Mouse (Mus musculus) kidney, adult 2 months (tissue): ENCODE measurements around the gene Ifitm1. TPM values are rescaled to one million over a fixed set of nuclear protein-coding genes. Genes with fewer than 3 reads are reported as not detected.
"Not testable (repeated sequence)": the region's sequence is repeated elsewhere in the genome, so short reads cannot be mapped to it uniquely, and the experiment has no call there.

Source experiments
- DNase-seq: peaks from one replicate; pipeline ENCODE4 v3.0.0; 2021
- H3K27ac ChIP-seq: fragments of 200-500 bp; 2 replicates; pipeline ENCODE4 v1.5.1; 2012; ENCODE audit warnings: low read depth, low read length, control low read depth, inconsistent platforms; ENCODE audit not compliant: insufficient read depth
- H3K27me3 ChIP-seq: fragments of 200-500 bp; replicated peaks from 2 replicates; pipeline ENCODE4 v1.6.1; 2012; ENCODE audit warnings: mild to moderate bottlenecking, moderate library complexity, low read length, inconsistent platforms; ENCODE audit not compliant: control insufficient read depth, insufficient read depth
- H3K36me3 ChIP-seq: fragments of 200-500 bp; 2 replicates; pipeline ENCODE4 v1.6.1; 2012; ENCODE audit warnings: mild to moderate bottlenecking, moderate library complexity, low read length, inconsistent platforms; ENCODE audit not compliant: control insufficient read depth, insufficient read depth
- H3K4me1 ChIP-seq: fragments of 200-500 bp; 2 replicates; pipeline ENCODE4 v1.6.1; 2011; ENCODE audit warnings: low read length; ENCODE audit not compliant: control insufficient read depth, insufficient read depth
- H3K4me3 ChIP-seq: fragments of 200-500 bp; 2 replicates; pipeline ENCODE4 v1.5.1; 2011; ENCODE audit warnings: mild to moderate bottlenecking, low read depth, low read length, control low read depth; ENCODE audit not compliant: insufficient read depth
- CTCF ChIP-seq: fragments of 200-500 bp; conservative IDR thresholded peaks from 2 replicates; pipeline ENCODE4 v1.5.1; 2011; ENCODE audit warnings: low read depth, mild to moderate bottlenecking, control low read depth, low read length, moderate library complexity, mixed read lengths; ENCODE audit not compliant: insufficient read depth, insufficient read length
- POLR2A ChIP-seq: fragments of 200-500 bp; IDR thresholded peaks from one replicate; pipeline ENCODE4 v1.6.1; 2011; ENCODE audit warnings: low read depth, low read length, control low read depth
- WGBS: fragments of 180-500 bp; shearing (Covaris S2); methylation state at CpG from one replicate; pipeline ENCODE4 v1.1.7; 2018; 5-methylcytosine and 5-hydroxymethylcytosine counted together
- polyA plus RNA-seq: library from polyadenylated mRNA; depleted of rRNA; stranded (reverse); fragments of >200 nt; gene quantifications from 2 replicates; pipeline ENCODE4 v1.2.3, GENCODE M21; 2012

Ifitm1 gene
- polyA plus RNA-seq, 1 experiment, result 125 TPM

DNA sequence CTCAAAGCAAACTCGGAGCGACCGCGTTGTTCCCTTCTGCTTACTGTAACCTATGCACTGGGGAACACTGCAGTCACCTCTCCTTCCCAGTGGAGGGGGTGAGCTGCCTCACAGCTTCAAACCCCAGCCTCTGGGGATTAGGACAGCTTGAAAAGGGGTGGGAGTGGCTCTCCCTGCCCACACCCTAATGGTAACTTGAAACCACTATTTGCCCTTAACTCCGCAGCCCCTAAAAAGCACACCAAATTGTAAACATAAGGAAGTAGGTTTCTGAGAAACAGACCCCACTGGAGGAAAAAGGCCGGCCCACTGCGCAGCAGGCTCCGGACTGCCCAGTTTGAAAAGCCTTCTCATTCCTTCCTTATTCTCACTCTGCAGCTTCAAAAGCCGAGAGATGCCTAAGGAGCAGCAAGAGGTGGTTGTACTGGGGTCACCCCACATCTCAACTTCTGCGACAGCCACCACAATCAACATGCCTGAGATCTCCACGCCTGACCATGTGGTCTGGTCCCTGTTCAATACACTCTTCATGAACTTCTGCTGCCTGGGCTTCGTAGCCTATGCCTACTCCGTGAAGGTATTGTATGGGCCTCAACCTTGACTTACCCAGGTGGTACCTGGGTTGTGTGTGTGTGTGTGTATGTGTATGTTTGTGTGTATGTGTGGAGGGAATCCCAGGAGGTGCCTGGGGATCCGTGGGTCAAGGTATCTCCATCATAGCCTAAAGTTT is 1.0 kb downstream of the Ifitm1 start:
- Histone ChIP-seq H3K27me3 (no peaks in the 10 kb centered on the region), H3K36me3 (no peaks in the 10 kb centered on the region), H3K27ac (peak overlapping the region; percentile 35; the same call in 1 of the 2 replicates), H3K4me1 (no peaks in the 10 kb centered on the region), H3K4me3 (peak overlapping the region; percentile 34)
- no peak for DNase-seq
- WGBS, result 47% methylated on average over 14 of the region's 14 CpGs
- no peak for TF ChIP-seq CTCF
- no peak for TF ChIP-seq POLR2A

DNA sequence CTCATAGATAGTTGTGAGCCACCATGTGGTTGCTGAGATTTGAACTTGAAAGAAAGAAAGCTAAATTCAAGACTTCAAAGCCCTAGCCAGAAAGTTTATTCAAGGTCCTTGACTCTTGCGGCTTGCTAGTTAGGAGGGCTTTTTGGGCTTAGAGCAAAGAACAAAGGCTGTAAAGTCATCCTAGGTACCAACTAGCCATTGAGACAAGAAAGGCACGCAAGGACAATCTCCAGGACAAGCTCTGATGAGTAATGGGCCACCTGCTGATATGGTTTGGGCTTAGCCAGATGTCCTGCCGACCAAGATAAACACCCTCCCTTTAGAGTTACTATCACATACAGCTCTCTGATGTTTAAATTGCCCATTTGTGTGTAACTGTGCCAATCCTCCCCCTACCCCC is 1.7 kb downstream of the Ifitm1 start:
- H3K27me3 ChIP-seq, DNase-seq, H3K27ac ChIP-seq, H3K4me1 ChIP-seq, H3K36me3 ChIP-seq: not testable (repeated sequence)
- peak overlapping the region; percentile 13; the same call in 1 of the 2 replicates for H3K4me3 ChIP-seq
- 72% methylated on average over 3 of the region's 3 CpGs for WGBS

DNA sequence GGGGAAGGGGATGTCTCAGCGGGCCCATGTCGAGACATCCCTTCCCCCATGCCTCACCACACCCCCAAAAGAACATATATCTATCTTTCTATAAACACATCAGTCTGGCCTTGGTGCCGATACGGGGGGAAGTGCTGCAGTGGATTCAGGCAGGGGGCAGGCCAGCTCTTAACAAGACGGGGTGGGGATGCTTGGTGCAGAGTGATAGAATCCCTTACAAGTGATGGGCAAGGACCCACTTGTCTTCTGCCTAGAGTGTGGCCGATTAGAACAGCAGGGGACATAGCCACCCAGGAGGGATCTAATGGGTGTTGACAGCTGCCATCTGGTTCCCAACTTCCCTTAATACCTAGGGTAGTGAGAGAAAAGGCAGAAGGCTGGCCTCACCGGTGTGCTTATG is 3.9 kb downstream of the Ifitm1 start:
- peak overlapping the region; percentile 22 for H3K27ac ChIP-seq
- no peak for DNase-seq
- no peaks in the 10 kb centered on the region for H3K4me1 ChIP-seq
- no peaks in the 10 kb centered on the region for H3K27me3 ChIP-seq
- no peaks in the 10 kb centered on the region for H3K36me3 ChIP-seq
- 64% methylated on average over 7 of the region's 7 CpGs for WGBS
- TF ChIP-seq POLR2A, result no peak
- no peak for TF ChIP-seq CTCF
- H3K4me3 ChIP-seq, result no peak overlapping the region

DNA sequence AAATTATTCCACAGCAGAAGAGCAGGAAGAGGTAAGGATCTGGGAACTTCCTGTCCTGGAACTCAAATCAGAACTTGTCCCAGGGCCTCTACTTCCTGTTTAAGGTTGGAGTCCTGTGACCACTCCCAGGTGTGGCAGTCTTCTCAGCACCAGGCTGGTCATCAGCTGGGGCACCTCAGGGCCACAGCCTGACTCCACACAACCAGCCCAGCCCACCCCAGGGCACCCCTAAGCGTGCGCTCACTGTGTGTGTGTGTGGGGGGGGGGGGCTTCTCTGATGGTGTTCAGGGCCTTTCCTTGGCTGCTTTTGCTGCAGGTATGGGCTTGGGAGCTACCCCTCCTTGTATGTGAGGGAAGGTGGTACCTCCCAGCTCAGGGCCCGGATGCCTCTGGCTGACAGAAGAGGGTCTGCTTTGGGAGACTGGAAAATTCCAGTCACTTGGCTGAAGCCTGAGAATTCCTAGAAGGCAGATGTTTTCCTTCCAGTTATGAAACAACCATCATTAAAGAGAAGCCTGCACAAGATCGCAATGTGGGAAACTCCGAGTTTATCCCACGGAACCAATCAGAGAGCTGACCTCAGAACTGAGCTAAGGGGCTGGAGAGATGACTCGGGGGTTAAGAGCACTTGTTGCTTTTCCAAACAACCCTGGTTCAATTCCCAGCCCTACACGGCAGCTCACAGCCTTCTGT is 4.6 kb downstream of the Ifitm1 start:
- H3K36me3 ChIP-seq, result no peaks in the 10 kb centered on the region
- H3K4me1 ChIP-seq, result no peaks in the 10 kb centered on the region
- WGBS, result 72% methylated on average over 8 of the region's 8 CpGs
- TF ChIP-seq CTCF, result no peak
- no peak for TF ChIP-seq POLR2A
- H3K27ac ChIP-seq, result peak overlapping the region; percentile 85
- H3K4me3 ChIP-seq, result no peak overlapping the region
- DNase-seq, result peak; percentile 69
- no peaks in the 10 kb centered on the region for H3K27me3 ChIP-seq

DNA sequence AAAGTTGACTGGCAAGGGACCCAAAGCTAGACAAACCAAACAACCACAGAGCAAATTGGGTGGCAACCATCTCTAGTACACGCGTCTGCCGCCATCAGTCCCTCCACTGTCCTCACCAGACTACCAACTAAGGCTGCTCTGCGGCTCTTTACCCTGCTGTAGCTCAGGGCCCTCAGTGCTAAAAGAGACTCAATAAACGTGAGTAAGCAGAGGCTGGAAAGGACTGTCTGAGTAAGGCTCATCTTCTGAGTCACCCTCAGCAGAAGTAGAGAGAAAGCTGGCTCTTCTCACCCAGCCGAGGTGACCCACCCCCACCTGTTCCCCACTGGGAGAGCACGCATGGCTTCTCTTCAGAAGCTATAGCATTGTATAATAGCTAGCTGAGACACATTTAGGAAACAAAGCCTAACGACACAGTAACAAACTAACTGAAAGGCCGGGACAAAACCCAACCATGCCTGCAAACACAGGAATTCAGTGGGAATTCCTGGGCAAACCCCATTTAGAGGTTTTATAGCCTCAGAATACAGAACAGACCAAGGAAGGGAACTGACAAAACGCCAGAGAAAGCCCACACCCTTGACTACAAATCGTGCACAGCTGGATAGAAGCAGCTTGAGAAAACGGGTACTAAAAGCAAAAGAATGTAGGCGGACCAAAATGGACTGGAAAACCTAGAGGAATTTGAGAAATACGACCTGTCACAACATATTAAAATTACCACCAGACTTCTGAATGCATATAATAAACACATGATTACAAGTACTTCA is 6.6 kb downstream of the Ifitm1 start:
- Histone ChIP-seq H3K27ac (no peak overlapping the region), H3K36me3 (no peaks in the 10 kb centered on the region), H3K4me3 (no peak overlapping the region), H3K4me1 (no peaks in the 10 kb centered on the region), H3K27me3 (no peaks in the 10 kb centered on the region)
- TF ChIP-seq CTCF (no peak), POLR2A (no peak)
- 55% methylated on average over 14 of the region's 14 CpGs for WGBS
- DNase-seq, result no peak

DNA sequence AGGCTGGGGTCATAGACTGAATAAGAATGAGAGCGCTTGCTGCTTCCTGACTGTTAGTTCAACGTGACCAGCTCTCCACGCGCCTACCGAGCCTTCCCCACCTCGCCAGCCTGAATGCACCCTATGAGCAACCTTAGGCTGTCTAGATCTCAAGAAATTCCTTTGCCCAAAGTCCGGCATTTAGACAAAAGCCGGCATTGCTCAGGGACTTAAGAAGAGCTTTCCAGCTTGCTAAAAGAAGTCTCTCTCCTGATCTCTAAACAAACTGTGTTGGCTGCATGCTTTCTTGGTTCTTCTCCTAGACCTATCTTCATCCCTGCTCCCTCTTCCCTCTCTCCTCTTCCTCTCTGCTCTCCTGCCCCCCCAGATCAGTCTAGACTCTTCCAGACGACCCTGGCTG is 7.9 kb downstream of the Ifitm1 start:
- Histone ChIP-seq H3K27me3 (no peaks in the 10 kb centered on the region), H3K27ac (peak overlapping the region; percentile 48; the same call in 1 of the 2 replicates), H3K4me3 (no peak overlapping the region), H3K4me1 (no peaks in the 10 kb centered on the region), H3K36me3 (no peaks in the 10 kb centered on the region)
- no peak for TF ChIP-seq CTCF
- no peak for TF ChIP-seq POLR2A
- 28% methylated on average over 9 of the region's 9 CpGs for WGBS
- no peak for DNase-seq

DNA sequence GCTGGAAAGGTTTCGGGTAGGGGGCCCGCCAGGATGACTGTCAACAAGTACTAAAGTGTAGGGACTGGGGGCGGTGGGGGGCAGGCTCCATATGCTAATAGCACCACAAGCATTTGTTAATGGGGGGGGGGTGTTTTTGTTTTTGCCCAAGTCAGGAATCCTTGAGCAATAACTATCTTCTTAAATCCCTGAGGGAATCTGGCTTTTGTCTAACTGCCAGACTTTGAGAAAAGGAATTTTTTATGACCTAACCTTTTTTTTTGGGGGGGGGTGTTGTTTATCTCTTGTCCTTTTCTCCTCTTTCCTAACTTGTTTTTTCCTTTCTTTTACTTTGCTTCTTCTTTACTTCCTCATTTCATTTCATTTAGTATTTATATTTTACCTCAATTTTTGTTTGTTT is 8.4 kb downstream of the Ifitm1 start:
- H3K27me3 ChIP-seq, result no peaks in the 10 kb centered on the region
- DNase-seq, result no peak
- H3K4me1 ChIP-seq, result no peaks in the 10 kb centered on the region
- H3K27ac ChIP-seq, result no peak overlapping the region
- no peaks in the 10 kb centered on the region for H3K36me3 ChIP-seq
- WGBS, result 61% methylated on average over 3 of the region's 3 CpGs
- TF ChIP-seq POLR2A, result no peak
- no peak for TF ChIP-seq CTCF
- no peak overlapping the region for H3K4me3 ChIP-seq

DNA sequence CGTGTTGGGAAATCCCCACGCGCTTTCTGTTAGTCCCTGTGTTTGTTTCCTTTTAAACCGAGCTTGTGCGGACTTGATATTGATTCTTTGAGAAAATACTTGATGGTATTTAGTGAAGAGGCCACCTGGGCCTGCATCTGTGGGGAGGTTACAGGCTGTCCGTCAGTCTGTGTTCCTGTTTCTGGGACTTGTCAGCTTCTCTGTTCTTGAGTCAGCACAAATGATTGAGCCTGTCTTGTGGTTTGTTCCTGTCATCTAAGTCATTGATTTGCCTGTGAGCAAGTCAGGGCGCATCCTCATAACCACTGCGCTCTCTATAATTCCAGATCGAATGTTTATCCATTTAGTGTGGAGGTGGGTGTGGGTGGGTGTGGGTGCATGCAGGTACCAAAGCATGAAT is 9.7 kb downstream of the Ifitm1 start:
- H3K4me1 ChIP-seq, H3K36me3 ChIP-seq, H3K27ac ChIP-seq, H3K4me3 ChIP-seq, H3K27me3 ChIP-seq, DNase-seq: not testable (repeated sequence)
- 94% methylated on average over 9 of the region's 9 CpGs for WGBS
